Mouse (Mus musculus) liver, adult 2 months (tissue): Measurements from ENCODE around the gene Dnajc6.

ENCODE experiments used
- CTCF ChIP-seq: fragments of 200-500 bp; IDR thresholded peaks from 2 replicates; pipeline ENCODE4 v1.5.1; 2011; ENCODE audit warnings: low read depth, low read length, control low read depth
- POLR2A ChIP-seq: fragments of 200-500 bp; IDR thresholded peaks from 2 replicates; pipeline ENCODE4 v1.6.1; 2011; ENCODE audit warnings: low read length, control low read depth; ENCODE audit not compliant: insufficient read depth; ENCODE audit errors: extremely low read depth

GRCm38 (mm10) chr4:101508851-101509577, 12.6 kb downstream of the Dnajc6 start:
- TF ChIP-seq POLR2A (no peak), CTCF (no peak)
